Mouse (Mus musculus) cerebellum, postnatal 36 days (tissue): Measurements from ENCODE around the gene Prkaa2.
"Not testable (repeated sequence)": the region's sequence is repeated elsewhere in the genome, so short reads cannot be mapped to it uniquely, and the experiment has no call there.

ENCODE experiments used
- DNase-seq, 2 experiments: peaks; one replicate each; pipeline ENCODE4 v3.0.0; 2021 to 2022; ENCODE audit warnings: mixed read lengths in 2 of 2

The Prkaa2 gene

DNA sequence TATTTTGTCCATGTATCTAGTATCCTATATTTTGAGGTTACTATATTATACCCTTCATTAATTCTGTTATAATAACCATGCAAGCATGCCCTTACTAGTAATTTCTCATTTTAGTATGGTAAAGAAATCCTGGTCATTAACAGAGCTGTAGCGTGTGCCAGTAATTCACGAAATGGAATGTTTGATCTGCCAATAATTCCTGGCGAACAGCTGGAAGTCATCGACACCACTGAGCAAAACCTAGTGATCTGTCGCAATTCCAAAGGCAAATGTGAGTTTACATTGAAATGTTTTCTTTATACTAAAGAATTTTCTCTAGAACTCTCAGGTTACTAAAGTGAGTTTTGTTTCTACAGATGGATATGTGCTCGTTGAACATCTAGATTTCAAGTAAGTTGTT, 94.2 kb downstream of the Prkaa2 start:
- no peak for DNase-seq

DNA sequence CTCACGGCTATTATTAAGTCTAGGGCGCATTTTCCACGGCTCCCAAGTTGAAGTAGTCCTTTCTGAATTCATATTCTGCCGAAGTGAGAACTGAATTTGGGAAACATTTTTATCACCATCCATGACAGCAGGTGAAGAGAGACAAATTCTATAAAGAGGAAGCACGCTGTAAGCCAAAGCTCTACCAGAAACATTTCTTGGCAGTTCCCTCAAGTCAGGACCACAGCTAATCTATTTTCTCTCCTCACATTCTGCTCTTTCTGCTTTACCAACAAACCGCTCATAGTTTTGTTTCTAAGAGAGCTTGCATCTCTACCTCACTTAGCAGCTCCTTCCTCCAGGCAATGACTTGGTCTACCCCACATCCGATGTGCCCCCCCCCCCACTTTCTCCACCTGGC, 96.0 kb downstream of the Prkaa2 start:
- DNase-seq = no peak

DNA sequence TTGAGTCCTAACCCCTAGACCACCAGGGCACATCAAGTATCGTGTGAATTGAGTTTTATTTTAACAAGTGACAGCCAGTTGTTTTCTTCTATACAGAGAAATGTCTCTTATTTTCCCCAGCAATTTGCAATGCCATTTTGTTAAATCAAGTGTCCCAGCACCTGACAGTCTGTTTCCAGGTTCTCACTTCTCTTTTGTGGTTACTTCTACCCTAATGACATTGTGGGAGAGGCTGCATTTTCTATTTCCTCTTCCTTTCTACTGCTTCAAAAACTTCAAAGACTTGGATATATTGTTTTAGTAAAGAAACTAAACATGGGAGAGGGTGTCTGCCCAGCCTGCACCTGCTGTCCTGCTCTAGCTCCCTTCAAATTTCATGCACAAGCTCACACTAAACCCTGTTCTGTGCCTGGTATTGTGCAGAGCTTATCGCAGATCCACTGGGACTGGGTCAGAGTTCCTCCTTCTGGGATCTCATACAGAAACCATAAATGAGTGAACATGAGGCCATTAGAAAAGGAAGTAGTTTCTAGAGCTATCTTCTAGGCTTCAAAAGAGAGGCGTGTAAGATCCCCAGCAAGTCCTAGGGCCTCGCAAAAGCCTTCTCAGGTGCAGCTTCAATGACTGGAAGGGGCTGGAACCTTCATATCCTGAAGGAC, 102.2 kb downstream of the Prkaa2 start:
- DNase-seq = no peak

DNA sequence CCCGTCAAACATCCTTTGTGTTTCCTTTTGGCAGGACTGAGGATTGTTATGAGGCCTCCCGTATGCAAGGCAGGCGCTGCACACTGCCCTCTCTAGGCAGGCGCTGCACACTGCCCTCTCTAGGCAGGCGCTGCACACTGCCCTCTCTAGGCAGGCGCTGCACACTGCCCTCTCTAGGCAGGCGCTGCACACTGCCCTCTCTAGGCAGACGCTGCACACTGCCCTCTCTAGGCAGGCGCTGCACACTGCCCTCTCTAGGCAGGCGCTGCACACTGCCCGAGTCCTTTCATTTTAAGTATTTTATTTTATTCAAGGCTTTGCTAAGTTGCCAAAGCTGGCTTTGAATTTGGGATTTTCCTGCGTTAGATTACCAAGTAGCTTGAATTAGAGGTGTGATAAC, 105.0 kb downstream of the Prkaa2 start:
- DNase-seq = not testable (repeated sequence)

DNA sequence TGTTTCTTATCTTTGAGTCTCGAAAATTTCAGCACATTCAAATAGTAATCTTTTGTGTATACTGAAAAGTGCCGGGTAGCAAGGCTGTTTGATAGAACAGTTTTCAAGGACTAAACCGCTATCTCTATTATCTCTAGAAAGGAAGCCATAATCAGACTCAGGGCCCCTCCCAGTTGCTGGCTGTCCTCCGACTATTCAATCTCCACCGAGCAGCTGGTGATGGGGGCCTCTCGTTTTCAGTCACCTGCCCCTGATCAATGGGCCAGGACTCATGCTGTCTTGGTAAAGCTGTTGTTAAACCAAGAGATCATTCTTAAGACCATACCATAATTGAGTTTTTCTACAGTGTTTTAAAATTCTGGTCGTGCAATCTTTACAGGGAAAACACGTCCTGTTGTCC, 105.6 kb downstream of the Prkaa2 start:
- DNase-seq = no peak

DNA sequence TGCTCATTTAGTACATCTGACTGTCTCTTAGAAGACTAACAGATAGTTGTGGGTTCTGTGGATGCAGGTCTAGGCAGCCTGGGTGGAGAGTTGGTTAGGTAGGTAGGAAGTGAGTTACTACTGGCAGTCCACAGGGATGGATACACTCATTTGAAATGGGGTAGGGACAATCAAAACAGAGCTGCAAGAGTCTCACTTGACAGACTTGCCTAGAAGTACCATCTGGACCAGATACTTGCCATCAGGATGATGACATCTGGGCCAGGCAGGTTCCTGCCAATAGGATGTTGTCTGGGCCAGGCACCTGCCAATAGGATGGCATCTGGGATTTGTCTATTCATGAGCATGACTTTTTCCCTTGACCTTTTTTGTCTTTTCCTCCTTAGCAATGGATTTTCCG, 108.0 kb downstream of the Prkaa2 start:
- no peak for DNase-seq

DNA sequence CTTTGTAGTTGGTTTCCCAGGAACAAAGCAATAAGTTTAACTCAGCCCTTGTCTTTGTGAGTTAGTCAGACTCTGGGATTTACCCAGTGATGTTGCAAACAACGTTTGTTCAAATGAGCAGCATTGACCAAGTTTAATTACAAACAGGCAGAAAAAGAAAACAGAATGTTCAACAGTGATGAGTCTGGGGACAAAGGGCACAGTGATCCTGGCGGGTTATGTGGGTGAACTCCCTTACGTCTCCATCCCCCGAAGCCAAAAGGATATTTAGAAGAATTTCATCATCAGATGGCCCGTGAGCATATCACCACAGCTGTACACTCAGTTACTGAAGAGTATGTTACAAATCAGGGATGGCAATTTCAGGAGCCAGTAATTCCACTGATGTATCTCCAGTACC, 110.0 kb downstream of the Prkaa2 start:
- no peak for DNase-seq

DNA sequence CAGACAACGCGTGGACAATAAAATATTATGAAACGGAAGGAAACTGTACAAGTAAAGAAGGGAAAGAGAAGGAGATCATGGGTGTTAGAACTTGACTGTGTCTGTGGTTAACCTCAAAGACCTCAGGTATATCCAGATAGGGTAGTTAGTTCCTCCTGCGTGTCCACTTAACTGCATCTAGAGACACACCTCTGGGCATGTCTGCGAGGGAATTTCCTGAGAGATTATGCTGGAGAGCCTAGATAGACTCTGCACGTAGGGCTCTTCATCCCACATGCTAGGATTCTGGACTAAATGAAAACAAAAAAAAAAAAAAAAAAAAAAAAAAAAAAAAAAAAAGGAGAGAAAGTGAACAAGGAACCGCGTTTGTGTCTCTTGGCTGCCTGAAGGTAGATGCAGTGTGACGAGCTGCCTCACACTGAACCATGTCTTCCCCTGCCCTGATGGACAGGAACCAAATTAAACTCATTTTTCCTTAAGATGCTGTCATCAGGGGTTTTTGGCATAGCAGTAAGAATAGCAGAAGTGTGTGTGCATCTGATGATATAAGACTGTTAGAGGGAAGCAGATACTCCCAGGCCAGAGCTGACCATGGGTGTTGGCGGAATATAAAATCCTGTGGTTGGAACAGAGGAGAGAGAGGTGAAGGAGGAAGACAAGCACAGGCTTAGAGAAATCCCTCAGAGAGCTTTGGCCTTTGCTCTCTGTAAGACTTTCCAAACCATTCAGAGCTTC, 116.4 kb downstream of the Prkaa2 start:
- no peak for DNase-seq

DNA sequence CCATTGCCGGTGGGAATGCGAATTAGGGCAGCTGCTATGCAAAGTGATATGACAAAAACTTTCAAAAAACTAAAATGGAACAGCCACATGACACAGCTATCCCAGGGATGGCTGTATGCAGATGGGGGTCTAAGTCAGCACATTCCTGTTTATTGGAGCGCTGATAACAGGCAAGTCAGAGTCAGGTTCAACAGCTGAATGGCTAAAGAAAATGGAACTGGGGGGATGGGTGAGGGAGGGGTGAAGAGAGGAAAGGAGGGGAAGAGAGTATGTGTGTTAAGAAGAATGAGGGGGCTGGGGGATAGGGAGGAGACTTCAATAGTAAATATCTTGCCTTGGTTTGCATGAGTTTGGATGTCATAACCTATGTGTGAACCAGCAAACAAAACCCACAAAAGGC, 117.4 kb downstream of the Prkaa2 start:
- no peak for DNase-seq

DNA sequence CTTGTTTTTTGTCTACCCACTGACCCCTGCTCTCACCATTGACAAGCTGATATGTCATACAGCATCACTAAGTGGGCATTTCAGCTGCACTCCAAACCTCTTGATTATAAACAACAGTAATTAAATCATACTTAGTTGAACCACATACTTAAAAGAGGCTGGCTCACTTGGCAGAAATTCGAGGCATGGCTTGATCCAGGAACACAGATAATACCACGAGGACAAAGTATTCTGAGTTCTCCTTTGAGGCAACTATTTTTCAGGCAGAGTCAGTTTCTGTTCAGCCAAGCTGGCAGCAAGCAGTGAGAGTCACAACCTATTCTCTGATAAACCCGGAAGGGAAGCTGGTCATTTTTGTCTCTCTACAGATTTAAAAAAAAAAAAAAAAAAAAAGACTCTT, 119.0 kb downstream of the Prkaa2 start:
- DNase-seq = no peak

DNA sequence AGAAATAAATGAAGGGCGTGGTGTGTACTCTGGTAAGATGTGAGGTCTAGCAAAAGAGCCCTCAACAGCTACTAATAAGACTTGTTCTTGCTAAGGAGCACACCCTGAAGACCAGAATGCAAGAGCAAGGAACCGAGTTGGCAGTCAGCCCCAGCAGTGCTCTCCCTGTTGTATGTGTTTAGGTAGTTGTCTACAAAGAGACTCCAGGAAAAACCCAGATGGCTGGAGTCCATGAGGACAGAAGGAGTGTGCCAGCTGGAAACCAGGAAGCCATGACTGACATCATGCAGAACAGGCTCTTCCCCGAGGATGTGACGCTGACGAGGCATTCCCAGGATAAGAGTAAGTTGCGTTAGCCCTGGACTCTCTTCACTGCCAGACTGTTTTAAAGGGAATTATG, 119.7 kb downstream of the Prkaa2 start:
- peak; percentile 82 to 87 for DNase-seq

DNA sequence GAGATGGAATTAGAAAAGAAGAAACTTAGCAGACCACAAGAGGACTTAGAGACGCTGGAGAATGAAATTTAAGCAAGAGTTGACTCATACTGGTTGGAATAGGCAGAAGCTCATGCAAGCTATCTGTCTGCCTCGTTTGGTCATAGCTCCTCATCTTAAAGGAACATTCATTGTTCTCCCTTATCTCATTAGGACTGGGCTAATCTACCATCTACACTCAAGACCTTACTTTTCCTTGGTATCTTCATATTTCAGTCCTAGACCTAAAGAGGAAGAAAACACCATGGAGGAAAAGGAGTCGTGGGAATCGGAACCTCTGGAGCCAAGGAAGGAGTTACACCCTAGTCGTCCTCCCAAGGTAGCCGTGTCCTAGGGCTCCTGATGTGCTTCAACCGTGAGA, 121.0 kb downstream of the Prkaa2 start:
- no peak for DNase-seq

DNA sequence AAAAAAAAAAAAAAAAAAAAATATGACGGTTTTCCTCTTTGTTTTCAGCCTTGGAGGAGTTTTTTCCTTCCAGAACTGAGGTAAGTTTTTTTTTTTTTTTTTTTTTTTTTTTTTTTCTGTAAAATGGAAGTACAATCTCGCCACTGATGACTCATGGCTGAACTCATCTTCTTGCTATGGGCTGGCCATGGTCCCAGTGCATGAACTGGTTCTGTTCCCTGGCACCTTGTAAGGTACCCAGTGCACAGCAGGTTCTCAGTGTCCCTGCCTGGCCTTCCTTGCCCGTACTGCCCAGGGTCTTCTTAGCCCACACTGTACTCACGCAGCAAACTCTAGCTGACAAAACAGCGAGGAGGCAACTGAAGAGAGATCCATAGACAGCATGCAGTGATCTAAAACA, 121.6 kb downstream of the Prkaa2 start:
- peak; percentile 64 to 68 for DNase-seq

DNA sequence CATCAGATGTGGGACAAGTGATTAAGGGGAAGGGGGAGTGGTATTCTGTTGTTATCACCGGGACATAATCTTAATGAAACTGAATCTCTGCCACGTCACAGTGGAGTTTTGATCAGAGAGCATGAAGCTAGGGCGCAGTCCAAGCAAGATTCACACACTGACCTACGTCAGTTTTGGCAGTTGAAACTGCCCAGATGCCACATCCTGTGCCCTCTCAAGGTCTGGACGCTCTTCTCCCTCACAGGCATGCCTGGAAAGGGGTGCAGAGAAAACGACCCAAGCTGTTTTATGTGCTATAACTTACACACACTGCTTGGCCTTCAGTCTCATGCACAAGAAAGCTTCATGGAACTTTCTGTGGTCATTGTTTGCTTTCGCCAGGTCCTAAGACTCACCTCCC, 122.1 kb downstream of the Prkaa2 start:
- DNase-seq = no peak

DNA sequence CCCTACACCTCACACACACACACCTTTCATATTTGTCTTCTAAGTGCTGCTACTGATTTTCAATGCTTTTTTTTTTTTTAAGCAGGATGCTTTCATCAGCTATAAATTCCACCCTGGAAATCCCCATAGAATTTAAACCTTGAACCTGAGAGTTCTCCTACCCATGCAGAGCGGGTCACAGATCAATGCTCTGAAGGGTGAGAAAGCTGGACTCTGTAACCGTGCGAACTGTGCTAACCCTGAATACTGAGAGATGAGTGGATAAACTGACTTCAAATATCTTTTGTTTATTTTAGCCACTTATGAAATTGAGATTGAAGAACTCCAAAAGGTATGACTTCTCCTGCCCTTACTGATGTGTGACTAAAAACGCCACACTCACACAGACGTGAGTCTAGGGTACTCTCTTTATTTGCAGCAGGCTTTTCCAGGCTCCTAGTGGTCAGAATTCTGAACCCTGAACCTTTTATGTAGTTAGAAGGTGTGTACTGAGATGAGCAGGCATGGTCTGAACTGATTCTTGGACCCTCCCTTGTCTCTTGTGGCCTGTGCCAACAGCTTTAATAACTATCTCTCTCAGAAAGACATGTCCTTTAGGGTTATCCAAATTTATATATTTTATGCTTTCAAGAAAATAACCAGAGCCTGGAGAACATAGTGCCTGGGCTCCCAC, 123.6 kb downstream of the Prkaa2 start:
- DNase-seq = no peak
